Mouse (Mus musculus) embryo, embryonic 11.5 days (tissue): Measurements from ENCODE around the gene Rln1.

Experiments
- DNase-seq: peaks from one replicate; pipeline ENCODE4 v3.0.0-alpha.2; 2012; ENCODE audit warnings: low read depth, low spot score

The Rln1 gene

GRCm38 (mm10) chr19:29334068-29334745 lies at the start of gene Rln1:
Gene Rln1 (minus strand): TSS chr19:29334670.
- peak; percentile 36 for DNase-seq

- no peak for DNase-seq
These were observed 48.9 kb upstream of the Rln1 start for GRCm38 (mm10) chr19:29383368-29383767.

- no peak for DNase-seq
These were observed 45.6 kb upstream of the Rln1 start for GRCm38 (mm10) chr19:29379839-29380603.

- no peak for DNase-seq
These were observed 41.9 kb upstream of the Rln1 start for GRCm38 (mm10) chr19:29376382-29376781.

- DNase-seq: no peak
These were observed 40.5 kb upstream of the Rln1 start for GRCm38 (mm10) chr19:29374947-29375346.

GRCm38 (mm10) chr19:29373438-29373837 lies 39.0 kb upstream of the Rln1 start:
- DNase-seq: no peak

GRCm38 (mm10) chr19:29372621-29373020 lies 38.2 kb upstream of the Rln1 start:
- no peak for DNase-seq

GRCm38 (mm10) chr19:29372138-29372537 lies 37.7 kb upstream of the Rln1 start:
- DNase-seq: no peak

- no peak for DNase-seq
These were observed 37.0 kb upstream of the Rln1 start for GRCm38 (mm10) chr19:29371284-29372081.

- DNase-seq: no peak
These were observed 36.2 kb upstream of the Rln1 start for GRCm38 (mm10) chr19:29370545-29371283.

- DNase-seq: no peak
These were observed 35.6 kb upstream of the Rln1 start for GRCm38 (mm10) chr19:29370112-29370511.

GRCm38 (mm10) chr19:29368671-29369309 lies 34.3 kb upstream of the Rln1 start:
- no peak for DNase-seq

GRCm38 (mm10) chr19:29368041-29368440 lies 33.6 kb upstream of the Rln1 start:
- DNase-seq: no peak

- peak; percentile 44 for DNase-seq
These were observed 32.6 kb upstream of the Rln1 start, which contains the start of the genes Plgrkt and Cd274 for GRCm38 (mm10) chr19:29366969-29367622. Gene Plgrkt (minus strand): TSS chr19:29367390. Gene Cd274 (plus strand): TSS chr19:29367455.

- DNase-seq: no peak
These were observed 31.9 kb upstream of the Rln1 start for GRCm38 (mm10) chr19:29366226-29366968.

- DNase-seq: no peak
These were observed 30.6 kb upstream of the Rln1 start for GRCm38 (mm10) chr19:29365105-29365504.

GRCm38 (mm10) chr19:29364076-29364475 lies 29.6 kb upstream of the Rln1 start:
- no peak for DNase-seq

GRCm38 (mm10) chr19:29363557-29363956 lies 29.1 kb upstream of the Rln1 start:
- no peak for DNase-seq

GRCm38 (mm10) chr19:29362173-29362930 lies 27.9 kb upstream of the Rln1 start:
- no peak for DNase-seq
